Mouse (Mus musculus): Measurements from ENCODE around the gene Sdhaf2. TPM values are rescaled to one million over a fixed set of nuclear protein-coding genes. Genes with fewer than 3 reads are reported as not detected.

Sdhaf2 gene
- polyA plus RNA-seq, 1 experiment from 2014 or later, result 62.2 TPM

- H3K27ac ChIP-seq (replicated peaks), result no peak overlapping the region
- H3K27me3 ChIP-seq (replicated peaks; ENCODE audit: low read depth, poor library complexity, severe bottlenecking), result no peaks in the 10 kb centered on the region
- peaks cover 15% of the 10 kb centered on the region for H3K4me1 ChIP-seq
- 100% methylated on average over 1 of the region's 1 CpGs for WGBS
- no peaks in the 10 kb centered on the region for H3K9me3 ChIP-seq
- H3K36me3 ChIP-seq (replicated peaks), result peaks cover 81% of the 10 kb centered on the region
- no peak overlapping the region for H3K4me3 ChIP-seq
- no peak for DNase-seq (ENCODE audit: low spot score)
These were observed 4.1 kb upstream of the Sdhaf2 start for GRCm38 (mm10) chr19:10530082-10530481.

- Histone ChIP-seq H3K27ac (replicated peaks) (peak within 1 kb of the TSS; percentile 100), H3K27me3 (replicated peaks; ENCODE audit: low read depth, poor library complexity, severe bottlenecking) (no peaks in the 10 kb centered on the region), H3K9me3 (no peaks in the 10 kb centered on the region), H3K36me3 (replicated peaks) (peaks cover 42% of the 10 kb centered on the region), H3K4me1 (peaks cover 30% of the 10 kb centered on the region), H3K4me3 (peak within 1 kb of the TSS; percentile 97)
- peak; percentile 96 for DNase-seq (ENCODE audit: low spot score)
- WGBS, result under 1% methylated on average over 92 of the region's 93 CpGs
These were observed 638 bp downstream of the Sdhaf2 start, which contains the start of gene Cpsf7 for GRCm38 (mm10) chr19:10525106-10525901. Cpsf7 (plus strand) TSS chr19:10525266.

GRCm38 (mm10) chr19:10524784-10525105 lies 1.2 kb downstream of the Sdhaf2 start:
- H3K36me3 ChIP-seq (replicated peaks), result peaks cover 36% of the 10 kb centered on the region
- H3K9me3 ChIP-seq, result no peaks in the 10 kb centered on the region
- WGBS, result under 1% methylated on average over 19 of the region's 19 CpGs
- DNase-seq (ENCODE audit: low spot score), result no peak
- H3K27ac ChIP-seq (replicated peaks), result peak overlapping the region; percentile 100
- H3K4me1 ChIP-seq, result peaks cover 30% of the 10 kb centered on the region
- no peaks in the 10 kb centered on the region for H3K27me3 ChIP-seq (replicated peaks; ENCODE audit: low read depth, poor library complexity, severe bottlenecking)
- H3K4me3 ChIP-seq, result peak overlapping the region; percentile 97

- H3K4me1 ChIP-seq, result peaks cover 30% of the 10 kb centered on the region
- no peak for DNase-seq (ENCODE audit: low spot score)
- no peaks in the 10 kb centered on the region for H3K27me3 ChIP-seq (replicated peaks; ENCODE audit: low read depth, poor library complexity, severe bottlenecking)
- H3K9me3 ChIP-seq, result no peaks in the 10 kb centered on the region
- 84% methylated on average over 5 of the region's 5 CpGs for WGBS
- no peak overlapping the region for H3K27ac ChIP-seq (replicated peaks)
- peak overlapping the region; percentile 97 for H3K4me3 ChIP-seq
- peaks cover 26% of the 10 kb centered on the region for H3K36me3 ChIP-seq (replicated peaks)
These were observed 2.4 kb downstream of the Sdhaf2 start for GRCm38 (mm10) chr19:10523483-10524080.

GRCm38 (mm10) chr19:10521926-10522325 lies 4.0 kb downstream of the Sdhaf2 start:
- WGBS, result 79% methylated on average over 1 of the region's 1 CpGs
- Histone ChIP-seq H3K9me3 (no peaks in the 10 kb centered on the region), H3K4me1 (peaks cover 28% of the 10 kb centered on the region), H3K27me3 (replicated peaks; ENCODE audit: low read depth, poor library complexity, severe bottlenecking) (no peaks in the 10 kb centered on the region), H3K36me3 (replicated peaks) (peaks cover 21% of the 10 kb centered on the region), H3K4me3 (no peak overlapping the region), H3K27ac (replicated peaks) (no peak overlapping the region)
- DNase-seq (ENCODE audit: low spot score), result no peak

GRCm38 (mm10) chr19:10520355-10520754 lies 5.6 kb downstream of the Sdhaf2 start:
- Histone ChIP-seq H3K27ac (replicated peaks) (no peak overlapping the region), H3K9me3 (no peaks in the 10 kb centered on the region), H3K27me3 (replicated peaks; ENCODE audit: low read depth, poor library complexity, severe bottlenecking) (no peaks in the 10 kb centered on the region), H3K4me3 (no peak overlapping the region), H3K4me1 (peaks cover 19% of the 10 kb centered on the region), H3K36me3 (replicated peaks) (peaks cover 34% of the 10 kb centered on the region)
- peak; percentile 22 for DNase-seq (ENCODE audit: low spot score)
- WGBS, result 51% methylated on average over 1 of the region's 1 CpGs

GRCm38 (mm10) chr19:10510759-10511330 lies 15.1 kb downstream of the Sdhaf2 start:
- H3K9me3 ChIP-seq, result no peaks in the 10 kb centered on the region
- no peak overlapping the region for H3K4me3 ChIP-seq
- no peak for DNase-seq (ENCODE audit: low spot score)
- peaks cover 71% of the 10 kb centered on the region for H3K36me3 ChIP-seq (replicated peaks)
- no peaks in the 10 kb centered on the region for H3K4me1 ChIP-seq
- no peaks in the 10 kb centered on the region for H3K27me3 ChIP-seq (replicated peaks; ENCODE audit: low read depth, poor library complexity, severe bottlenecking)
- no peak overlapping the region for H3K27ac ChIP-seq (replicated peaks)
- WGBS, result 84% methylated on average over 6 of the region's 6 CpGs

GRCm38 (mm10) chr19:10502571-10502970 lies 23.4 kb downstream of the Sdhaf2 start:
- H3K9me3 ChIP-seq, result no peaks in the 10 kb centered on the region
- H3K4me1 ChIP-seq, result no peaks in the 10 kb centered on the region; the same call in 1 of the 2 replicates
- DNase-seq (ENCODE audit: low spot score), result peak; percentile 63
- H3K27ac ChIP-seq (replicated peaks), result no peak overlapping the region
- WGBS, result 9% methylated on average over 4 of the region's 4 CpGs
- peaks cover 78% of the 10 kb centered on the region for H3K36me3 ChIP-seq (replicated peaks)
- no peaks in the 10 kb centered on the region for H3K27me3 ChIP-seq (replicated peaks; ENCODE audit: low read depth, poor library complexity, severe bottlenecking)
- no peak overlapping the region for H3K4me3 ChIP-seq

DNA sequence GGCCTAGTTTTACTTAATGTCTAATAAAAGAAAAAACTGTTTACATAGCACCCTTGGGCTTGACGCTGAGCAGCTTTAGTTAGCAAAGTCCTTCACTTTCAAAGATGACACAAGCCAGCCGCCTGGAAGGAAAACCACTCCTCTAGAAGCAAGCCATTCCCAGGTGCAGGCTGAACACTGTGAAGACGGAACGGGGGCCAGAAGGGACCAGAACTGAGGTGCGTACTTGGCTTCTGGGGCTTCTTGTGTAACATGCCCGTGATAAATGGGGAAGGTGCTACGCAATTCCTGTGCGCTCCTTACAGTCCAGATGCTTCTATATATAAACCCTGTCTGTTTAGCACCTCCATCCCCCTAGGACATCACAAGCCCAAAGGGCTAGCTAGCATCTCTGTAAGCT lies 25.4 kb downstream of the Sdhaf2 start:
- no peaks in the 10 kb centered on the region; the same call in 1 of the 2 replicates for H3K4me1 ChIP-seq
- peaks cover 59% of the 10 kb centered on the region for H3K36me3 ChIP-seq (replicated peaks)
- no peak overlapping the region for H3K4me3 ChIP-seq
- H3K9me3 ChIP-seq, result no peaks in the 10 kb centered on the region
- no peaks in the 10 kb centered on the region for H3K27me3 ChIP-seq (replicated peaks; ENCODE audit: low read depth, poor library complexity, severe bottlenecking)
- no peak overlapping the region for H3K27ac ChIP-seq (replicated peaks)
- DNase-seq (ENCODE audit: low spot score), result no peak
- 93% methylated on average over 8 of the region's 8 CpGs for WGBS

- no peaks in the 10 kb centered on the region for H3K27me3 ChIP-seq (replicated peaks; ENCODE audit: low read depth, poor library complexity, severe bottlenecking)
- DNase-seq (ENCODE audit: low spot score), result no peak
These were observed 28.3 kb downstream of the Sdhaf2 start for GRCm38 (mm10) chr19:10497512-10498160.

DNA sequence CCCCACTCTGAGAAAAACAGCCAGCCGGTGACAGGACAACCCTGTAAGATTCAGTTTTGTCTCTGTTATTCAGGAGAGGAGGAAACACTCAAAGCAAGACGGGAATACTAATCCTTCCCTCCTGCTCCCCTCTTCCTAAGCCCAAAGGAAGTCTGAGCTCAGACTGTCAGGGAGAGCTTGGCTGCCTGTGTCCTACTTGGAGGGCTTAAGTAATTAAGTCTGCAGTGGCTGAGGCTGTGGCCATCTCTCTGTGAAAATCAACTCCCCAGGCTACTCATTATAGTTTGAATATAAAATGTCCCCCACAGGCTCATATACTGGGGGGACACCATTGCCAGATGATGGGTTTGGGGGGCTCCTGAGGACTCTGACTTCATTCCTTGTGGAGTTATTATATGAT lies 29.0 kb downstream of the Sdhaf2 start:
- 68% methylated on average over 2 of the region's 2 CpGs for WGBS

More at GRCm38 (mm10) chr19:10497512-10498160, 28.3 kb downstream of the Sdhaf2 start:
- peaks cover 38% of the 10 kb centered on the region for H3K36me3 ChIP-seq (replicated peaks)
- H3K4me1 ChIP-seq, result no peaks in the 10 kb centered on the region; the same call in 1 of the 2 replicates
- no peak overlapping the region for H3K4me3 ChIP-seq
- no peak overlapping the region for H3K27ac ChIP-seq (replicated peaks)
- no peaks in the 10 kb centered on the region for H3K9me3 ChIP-seq
- 62% methylated on average over 8 of the region's 8 CpGs for WGBS

GRCm38 (mm10) chr19:10495670-10496069 lies 30.3 kb downstream of the Sdhaf2 start:
- no peak for DNase-seq (ENCODE audit: low spot score)
- Histone ChIP-seq H3K27ac (replicated peaks) (no peak overlapping the region), H3K27me3 (replicated peaks; ENCODE audit: low read depth, poor library complexity, severe bottlenecking) (no peaks in the 10 kb centered on the region), H3K4me3 (no peak overlapping the region), H3K4me1 (no peaks in the 10 kb centered on the region), H3K9me3 (no peaks in the 10 kb centered on the region), H3K36me3 (replicated peaks) (peaks cover 18% of the 10 kb centered on the region)
- WGBS, result 90% methylated on average over 1 of the region's 1 CpGs

More for the DNA sequence above, 29.0 kb downstream of the Sdhaf2 start:
- no peaks in the 10 kb centered on the region for H3K27me3 ChIP-seq (replicated peaks; ENCODE audit: low read depth, poor library complexity, severe bottlenecking)
- H3K36me3 ChIP-seq (replicated peaks), result peaks cover 32% of the 10 kb centered on the region
- H3K4me1 ChIP-seq, result no peaks in the 10 kb centered on the region
- no peak for DNase-seq (ENCODE audit: low spot score)
- H3K4me3 ChIP-seq, result no peak overlapping the region
- no peak overlapping the region for H3K27ac ChIP-seq (replicated peaks)
- H3K9me3 ChIP-seq, result no peaks in the 10 kb centered on the region

Measured in embryonic facial prominence, embryonic 10.5 days (tissue).